Comparison of ENCODE assay signal across 8 mouse cellular contexts in genomic region chr13:21974726-21975473, GRCm38 (mm10). TPM values are rescaled to one million over a fixed set of nuclear protein-coding genes. Genes with fewer than 3 reads are reported as not detected.
DNase-seq lines count a peak whose midpoint lies in the region; ATAC-seq lines count a peak whose summit lies in the region.

No protein-coding gene starts in this region.

- H3K4me1 ChIP-seq in hindbrain, embryonic 11.5 days (replicated peaks; ENCODE audit: control insufficient read depth, insufficient read depth, low read length): no peaks in the 10 kb centered on the region
- no peaks in the 10 kb centered on the region for H3K4me1 ChIP-seq in lung, embryonic 16.5 days (replicated peaks; ENCODE audit: control insufficient read depth, insufficient read depth, low read length)

- 5% methylated on average over 20 of the region's 20 CpGs for WGBS in hindbrain, embryonic 11.5 days
- 3% methylated on average over 20 of the region's 20 CpGs for WGBS in lung, embryonic 16.5 days

- no peaks in the 10 kb centered on the region for H3K9me3 ChIP-seq in hindbrain, embryonic 11.5 days (ENCODE audit: control insufficient read depth, low read length)
- no peaks in the 10 kb centered on the region for H3K9me3 ChIP-seq in lung, embryonic 16.5 days (ENCODE audit: control insufficient read depth, low read length)

- peak overlapping the region; percentile 66 for H3K9ac ChIP-seq in hindbrain, embryonic 11.5 days (ENCODE audit: low read depth, low read length)
- H3K9ac ChIP-seq in lung, embryonic 16.5 days (ENCODE audit: low read length): peak overlapping the region; percentile 71

- H3K27ac ChIP-seq in hindbrain, embryonic 11.5 days (ENCODE audit: low read depth, low read length): peak overlapping the region; percentile 60
- H3K27ac ChIP-seq in lung, embryonic 16.5 days (ENCODE audit: low read length): peak overlapping the region; percentile 89

- no peak overlapping the region; the same call in 1 of the 2 replicates for H3K4me2 ChIP-seq in hindbrain, embryonic 11.5 days (replicated peaks; ENCODE audit: low read depth, low read length)
- H3K4me2 ChIP-seq in lung, embryonic 16.5 days (ENCODE audit: low read depth, low read length): peak overlapping the region; percentile 45

- peak; percentile 83 for DNase-seq in Muller cell, postnatal 12 days (ENCODE audit: inconsistent ontology term)
- peak; percentile 85 for DNase-seq in cerebellum, adult 9-10 months
- peak; percentile 90 for DNase-seq in hindbrain, embryonic 11.5 days (ENCODE audit: low spot score)
- peak; percentile 42 for DNase-seq in layer of hippocampus, adult 9-11 months
- peak; percentile 65 for DNase-seq in ovary, postnatal 14 days (ENCODE audit: low spot score)
- DNase-seq in thymus, postnatal 10 days (ENCODE audit: low spot score in 2 of 2): peak; percentile 64 to 78

- no peaks in the 10 kb centered on the region for H3K36me3 ChIP-seq in hindbrain, embryonic 11.5 days (ENCODE audit: control insufficient read depth, insufficient read depth, low read length)
- no peaks in the 10 kb centered on the region for H3K36me3 ChIP-seq in lung, embryonic 16.5 days (ENCODE audit: control insufficient read depth, insufficient read depth, low read length)

- peaks cover 7% of the 10 kb centered on the region; the same call in 1 of the 2 replicates for H3K27me3 ChIP-seq in hindbrain, embryonic 11.5 days (ENCODE audit: control insufficient read depth, insufficient read depth, low read length)
- peaks cover 3% of the 10 kb centered on the region; the same call in 1 of the 2 replicates for H3K27me3 ChIP-seq in lung, embryonic 16.5 days (ENCODE audit: control insufficient read depth, insufficient read depth, low read depth, low read length)

- peak overlapping the region; percentile 42 for H3K4me3 ChIP-seq in hindbrain, embryonic 11.5 days (ENCODE audit: low read depth, low read length)
- H3K4me3 ChIP-seq in lung, embryonic 16.5 days (ENCODE audit: low read length): peak overlapping the region; percentile 59

- peak; percentile 88 for ATAC-seq in frontal cortex, adult (ENCODE audit: low TSS enrichment)
- ATAC-seq in hindbrain, embryonic 11.5 days (ENCODE audit: low FRiP score): peak; percentile 94
- peak; percentile 95 for ATAC-seq in lung, embryonic 16.5 days (ENCODE audit: low read depth)

RNA-seq across cellular contexts. Expression of gene Pom121l2, which starts 6.1 kb away (rescaled TPM):
- 0.11 TPM in 2 replicates for polyA plus RNA-seq in hindbrain, embryonic 11.5 days (2014; fragmentation: Nextera tagmentation; extraction: Ambion mirVana)
- 0.16 and 0.18 TPM in 2 replicates for polyA plus RNA-seq in lung, embryonic 16.5 days (2015; fragmentation: Nextera tagmentation; extraction: Ambion mirVana)

RNA-seq across cellular contexts. Expression of gene Zfp184, which starts 30.0 kb away (rescaled TPM):
- polyA plus RNA-seq in hindbrain, embryonic 11.5 days (2014; fragmentation: Nextera tagmentation; extraction: Ambion mirVana): 25.7 and 27.8 TPM in 2 replicates
- polyA plus RNA-seq in lung, embryonic 16.5 days (2015; fragmentation: Nextera tagmentation; extraction: Ambion mirVana): 7.9 and 12.5 TPM in 2 replicates

RNA-seq across cellular contexts. Expression of gene Prss16, which starts 34.6 kb away (rescaled TPM):
- polyA plus RNA-seq in hindbrain, embryonic 11.5 days (2014; fragmentation: Nextera tagmentation; extraction: Ambion mirVana): 0.51 TPM in 1 of 2 replicates, not detected in the other
- polyA plus RNA-seq in lung, embryonic 16.5 days (2015; fragmentation: Nextera tagmentation; extraction: Ambion mirVana): 10.0 and 26.0 TPM in 2 replicates

Comparison
In these comparisons a context has a peak if more than half of its experiments do, and no peak if none do; other contexts are left out.
1. Peak in every context shown above with its lines: DNase-seq, ATAC-seq, H3K4me3 ChIP-seq and H3K27ac ChIP-seq.